Mouse (Mus musculus) stomach, postnatal 0 days (tissue): ENCODE results near the gene Brf1. TPM values are rescaled to one million over a fixed set of nuclear protein-coding genes. Genes with fewer than 3 reads are reported as not detected.

ENCODE experiments used
- ATAC-seq: fragments of 200-750 bp; cut with Nextera tagmentation; 2 replicates; pipeline ENCODE4 v1.8.0; 2017; ENCODE audit not compliant: low FRiP score, low TSS enrichment
- DNase-seq: peaks from one replicate; pipeline ENCODE4 v3.0.0-alpha.2; 2016; ENCODE audit warnings: low spot score
- H3K27ac ChIP-seq: fragments of 300-500 bp; sonication (generic); replicated peaks from 2 replicates; pipeline ENCODE4 v1.5.1; 2014; ENCODE audit warnings: mild to moderate bottlenecking, control low read depth
- H3K27me3 ChIP-seq: fragments of 300-500 bp; sonication (generic); 2 replicates; pipeline ENCODE4 v1.6.1; 2014; ENCODE audit warnings: low read length; ENCODE audit not compliant: control insufficient read depth, insufficient read depth
- H3K36me3 ChIP-seq: fragments of 300-500 bp; sonication (generic); 2 replicates; pipeline ENCODE4 v1.6.1; 2014; ENCODE audit warnings: low read length, mixed read lengths; ENCODE audit not compliant: control insufficient read depth, insufficient read depth
- H3K4me1 ChIP-seq: fragments of 300-500 bp; sonication (generic); replicated peaks from 2 replicates; pipeline ENCODE4 v1.6.1; 2014; ENCODE audit warnings: antibody characterized with exemption; ENCODE audit not compliant: control insufficient read depth, insufficient read depth
- H3K4me2 ChIP-seq: fragments of 300-500 bp; sonication (generic); replicated peaks from 2 replicates; pipeline ENCODE4 v1.6.1; 2014; ENCODE audit warnings: low read depth, mild to moderate bottlenecking, control low read depth, moderate library complexity
- H3K4me3 ChIP-seq: fragments of 300-500 bp; sonication (generic); 2 replicates; pipeline ENCODE4 v1.5.1; 2014; ENCODE audit warnings: low read depth, low read length, control low read depth
- H3K9ac ChIP-seq: fragments of 300-500 bp; sonication (generic); 2 replicates; pipeline ENCODE4 v1.6.1; 2014; ENCODE audit warnings: mild to moderate bottlenecking, low read length, control low read depth, mixed read lengths
- H3K9me3 ChIP-seq: fragments of 300-500 bp; sonication (generic); 2 replicates; pipeline ENCODE4 v1.6.1; 2016; ENCODE audit warnings: low read length; ENCODE audit not compliant: control insufficient read depth
- CTCF ChIP-seq: IDR thresholded peaks from 2 replicates; pipeline ENCODE4 v1.5.1; 2016; ENCODE audit warnings: antibody characterized with exemption, low read depth, mild to moderate bottlenecking, moderate library complexity
- EP300 ChIP-seq: optimal IDR thresholded peaks from 2 replicates; pipeline ENCODE3; 2016; ENCODE audit warnings: antibody characterized with exemption
- WGBS: fragments of 180-500 bp; shearing (Covaris S2); extraction: QIAGEN DNeasy Blood & Tissue Kit; methylation state at CpG from one replicate; pipeline ENCODE4 v1.1.7; 2014; 5-methylcytosine and 5-hydroxymethylcytosine counted together
- polyA plus RNA-seq: library from polyadenylated mRNA; unstranded; fragments of >200 nt; fragmentation: Nextera tagmentation; extraction: Ambion mirVana; gene quantifications from 2 replicates; pipeline ENCODE4 v1.2.1, GENCODE M21; 2015

The Brf1 gene
- polyA plus RNA-seq, 1 experiment from 2014 or later: 22.3 TPM

DNA sequence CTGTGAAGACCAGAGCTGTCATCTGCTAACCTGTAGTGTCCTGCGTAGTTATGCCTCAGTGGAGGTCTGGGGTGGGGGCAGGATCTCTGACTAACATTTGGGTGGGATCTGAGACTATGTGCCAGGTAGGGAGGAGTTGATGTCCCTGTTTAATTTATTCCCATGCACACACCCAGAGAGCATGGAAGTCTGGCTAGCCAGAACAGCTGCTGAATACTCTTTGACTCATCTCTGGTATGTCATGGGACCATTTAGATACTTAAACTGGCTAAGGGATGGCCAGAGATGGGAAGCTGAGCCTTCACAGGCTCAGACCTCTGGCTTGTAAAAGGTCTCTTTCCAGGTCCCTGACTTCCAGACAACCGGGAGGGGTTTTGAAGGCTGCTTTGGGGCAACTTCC lies 27.0 kb upstream of the Brf1 start:
- no peak for ATAC-seq
- H3K4me2 ChIP-seq: no peak overlapping the region
- no peak overlapping the region for H3K4me3 ChIP-seq
- no peaks in the 10 kb centered on the region; the same call in 1 of the 2 replicates for H3K36me3 ChIP-seq
- DNase-seq: no peak
- WGBS: 85% methylated on average over 2 of the region's 2 CpGs
- H3K27ac ChIP-seq: no peak overlapping the region; the same call in 1 of the 2 replicates
- no peak overlapping the region for H3K9ac ChIP-seq
- no peaks in the 10 kb centered on the region for H3K27me3 ChIP-seq
- H3K9me3 ChIP-seq: no peaks in the 10 kb centered on the region
- TF ChIP-seq EP300 (no peak), CTCF (no peak)
- H3K4me1 ChIP-seq: no peaks in the 10 kb centered on the region

GRCm38 (mm10) chr12:113026557-113026956 lies 26.1 kb upstream of the Brf1 start:
- Histone ChIP-seq H3K27me3 (no peaks in the 10 kb centered on the region), H3K27ac (no peak overlapping the region), H3K9me3 (no peaks in the 10 kb centered on the region), H3K36me3 (no peaks in the 10 kb centered on the region; the same call in 1 of the 2 replicates), H3K9ac (no peak overlapping the region), H3K4me2 (no peak overlapping the region), H3K4me3 (no peak overlapping the region), H3K4me1 (no peaks in the 10 kb centered on the region)
- ATAC-seq (no peak), DNase-seq (no peak)
- peak; percentile 36 for TF ChIP-seq CTCF
- no peak for TF ChIP-seq EP300
- 100% methylated on average over 1 of the region's 1 CpGs for WGBS

DNA sequence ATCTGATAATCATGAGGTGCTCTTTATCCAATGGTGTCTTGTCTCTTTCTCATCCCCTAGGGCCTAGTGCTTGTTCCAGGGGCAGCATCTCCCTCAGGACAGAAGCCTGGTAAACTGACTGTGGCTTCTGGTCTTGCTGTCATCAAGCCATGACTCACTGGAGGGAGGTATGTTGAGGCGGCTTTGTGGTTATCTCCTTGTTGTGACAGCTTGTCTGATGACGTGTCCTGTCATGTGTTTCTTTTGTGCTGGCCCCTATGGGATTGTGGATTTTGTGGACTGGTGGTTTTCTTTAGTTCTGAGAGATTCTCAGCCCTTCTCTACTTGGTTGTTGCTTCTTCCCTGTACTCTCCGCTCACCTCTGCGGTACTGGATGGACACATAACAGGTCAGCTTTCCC lies 22.6 kb upstream of the Brf1 start:
- Histone ChIP-seq H3K9me3 (no peaks in the 10 kb centered on the region), H3K4me3 (no peak overlapping the region), H3K4me1 (no peaks in the 10 kb centered on the region), H3K9ac (no peak overlapping the region), H3K4me2 (no peak overlapping the region), H3K36me3 (peaks cover 4% of the 10 kb centered on the region; the same call in 1 of the 2 replicates), H3K27ac (no peak overlapping the region), H3K27me3 (no peaks in the 10 kb centered on the region)
- TF ChIP-seq EP300 (no peak), CTCF (no peak)
- WGBS: 75% methylated on average over 4 of the region's 4 CpGs
- ATAC-seq: no peak
- DNase-seq: no peak

GRCm38 (mm10) chr12:113021488-113021887 lies 21.0 kb upstream of the Brf1 start:
- Histone ChIP-seq H3K9ac (no peak overlapping the region), H3K27ac (no peak overlapping the region), H3K36me3 (0 out of 2 replicates have a peak, but pooled peaks cover 4% of the 10 kb centered on the region), H3K27me3 (no peaks in the 10 kb centered on the region), H3K4me2 (no peak overlapping the region), H3K4me3 (no peak overlapping the region), H3K9me3 (no peaks in the 10 kb centered on the region), H3K4me1 (no peaks in the 10 kb centered on the region)
- no peak for DNase-seq
- no peak for ATAC-seq
- no peak for TF ChIP-seq EP300
- TF ChIP-seq CTCF: no peak

- 69% methylated on average over 4 of the region's 4 CpGs for WGBS
- H3K27me3 ChIP-seq: no peaks in the 10 kb centered on the region
- TF ChIP-seq CTCF (no peak), EP300 (no peak)
- DNase-seq: no peak
- ATAC-seq: no peak
- no peak overlapping the region for H3K27ac ChIP-seq
- H3K4me2 ChIP-seq: no peak overlapping the region
- H3K9me3 ChIP-seq: no peaks in the 10 kb centered on the region
- H3K4me1 ChIP-seq: 0 out of 2 replicates have a peak, but pooled peaks cover 6% of the 10 kb centered on the region
- H3K36me3 ChIP-seq: 0 out of 2 replicates have a peak, but pooled peaks cover 4% of the 10 kb centered on the region
- no peak overlapping the region for H3K4me3 ChIP-seq
- no peak overlapping the region for H3K9ac ChIP-seq
These were observed 18.3 kb upstream of the Brf1 start for GRCm38 (mm10) chr12:113018763-113019162.

DNA sequence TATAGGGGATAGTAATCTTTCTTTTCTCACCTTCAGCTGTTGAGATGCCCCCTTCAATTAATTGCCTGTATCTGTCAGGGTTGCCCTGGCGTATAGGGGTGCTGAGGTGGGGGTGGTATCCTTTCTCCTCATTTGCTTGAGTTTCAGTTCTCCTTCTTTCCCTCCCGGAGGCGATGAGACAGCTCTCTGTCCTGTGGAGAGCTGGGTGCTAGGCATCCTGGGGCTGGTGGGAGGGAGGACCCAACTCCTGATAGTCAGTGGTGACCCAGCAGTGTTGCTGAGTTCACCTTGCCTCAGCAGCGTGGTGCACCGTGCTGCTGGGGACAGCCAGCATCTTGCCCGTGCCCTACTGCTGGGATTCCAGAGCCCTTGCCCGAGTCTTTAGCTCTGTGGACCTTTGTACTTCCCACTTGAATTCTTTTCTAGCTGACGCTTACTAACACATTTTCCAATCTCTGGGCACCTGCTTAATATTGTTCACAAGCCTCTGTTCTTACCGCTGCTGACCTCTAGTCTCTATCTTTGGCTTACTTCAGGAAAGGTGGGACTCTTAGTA lies 17.0 kb upstream of the Brf1 start:
- no peak for DNase-seq
- 75% methylated on average over 9 of the region's 9 CpGs for WGBS
- no peak for TF ChIP-seq EP300
- no peak for TF ChIP-seq CTCF
- peaks cover 6% of the 10 kb centered on the region; the same call in 1 of the 2 replicates for H3K4me1 ChIP-seq
- ATAC-seq: no peak
- H3K27ac ChIP-seq: no peak overlapping the region
- no peaks in the 10 kb centered on the region for H3K27me3 ChIP-seq
- H3K9ac ChIP-seq: no peak overlapping the region
- H3K4me3 ChIP-seq: no peak overlapping the region
- H3K4me2 ChIP-seq: no peak overlapping the region
- no peaks in the 10 kb centered on the region for H3K9me3 ChIP-seq
- 0 out of 2 replicates have a peak, but pooled peaks cover 4% of the 10 kb centered on the region for H3K36me3 ChIP-seq
